Mouse (Mus musculus) brain, embryonic 14.5 days (tissue): ENCODE data around the gene Pappa2.

Experiments used
- CTCF ChIP-seq: fragments of 200-500 bp; IDR thresholded peaks from 2 replicates; pipeline ENCODE4 v1.5.1; 2012; ENCODE audit warnings: inconsistent platforms, mild to moderate bottlenecking, moderate library complexity, borderline replicate concordance; ENCODE audit not compliant: insufficient read depth, insufficient read length; ENCODE audit errors: extremely low read depth
- POLR2A ChIP-seq: fragments of 200-500 bp; IDR thresholded peaks from 2 replicates; pipeline ENCODE4 v1.6.1; 2012; ENCODE audit warnings: mild to moderate bottlenecking, inconsistent platforms, borderline replicate concordance; ENCODE audit not compliant: poor library complexity, insufficient read depth, insufficient read length, severe bottlenecking; ENCODE audit errors: extremely low read depth

DNA sequence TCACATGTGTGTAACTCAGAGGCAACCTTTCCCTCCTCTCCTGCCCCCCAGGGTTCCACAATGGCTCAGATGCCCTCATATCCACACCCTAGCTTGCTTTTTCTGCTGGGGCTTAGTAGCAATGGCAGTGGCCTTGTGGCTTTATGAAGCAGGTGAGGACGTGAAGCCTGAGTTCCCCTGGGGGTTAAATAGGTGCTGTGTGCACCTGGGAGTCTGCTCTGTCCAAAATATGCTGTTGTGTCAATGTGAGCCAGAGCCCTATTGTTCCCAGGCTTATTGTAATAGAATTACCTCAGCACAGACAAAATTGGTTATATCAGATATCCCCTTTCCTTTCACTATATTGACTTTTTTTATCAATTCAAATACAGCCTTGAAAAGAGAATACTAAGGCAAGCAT, 292.6 kb downstream of the Pappa2 start:
- no peak for TF ChIP-seq CTCF
- TF ChIP-seq POLR2A: no peak
